Mouse (Mus musculus) cortical plate, adult 2 months (tissue): ENCODE data around the gene Ccser2. TPM values are rescaled to one million over a fixed set of nuclear protein-coding genes. Genes with fewer than 3 reads are reported as not detected.

Experiments used
- H3K27ac ChIP-seq: fragments of 200-500 bp; 2 replicates; pipeline ENCODE4 v1.5.1; 2012; ENCODE audit warnings: low read length, control low read depth, inconsistent platforms; ENCODE audit not compliant: insufficient read depth
- H3K4me1 ChIP-seq: fragments of 200-500 bp; 2 replicates; pipeline ENCODE4 v1.6.1; 2011; ENCODE audit warnings: low read length; ENCODE audit not compliant: control insufficient read depth, insufficient read depth
- H3K4me3 ChIP-seq: fragments of 200-500 bp; 2 replicates; pipeline ENCODE4 v1.5.1; 2011; ENCODE audit warnings: mild to moderate bottlenecking, low read length, control low read depth; ENCODE audit not compliant: insufficient read depth
- CTCF ChIP-seq: fragments of 200-500 bp; IDR thresholded peaks from 2 replicates; pipeline ENCODE4 v1.5.1; 2011; ENCODE audit warnings: mild to moderate bottlenecking, control low read depth, low read length; ENCODE audit not compliant: insufficient read depth; ENCODE audit errors: extremely low read depth
- POLR2A ChIP-seq: fragments of 200-500 bp; IDR thresholded peaks from 2 replicates; pipeline ENCODE4 v1.6.1; 2011; ENCODE audit warnings: mild to moderate bottlenecking, low read length, control low read depth; ENCODE audit not compliant: insufficient read depth; ENCODE audit errors: extremely low read depth
- polyA plus RNA-seq: library from polyadenylated mRNA; depleted of rRNA; stranded (reverse); fragments of >200 nt; gene quantifications from 2 replicates; pipeline ENCODE4 v1.2.3, GENCODE M21; 2012

The Ccser2 gene
- polyA plus RNA-seq, 1 experiment: 52.3 TPM

DNA sequence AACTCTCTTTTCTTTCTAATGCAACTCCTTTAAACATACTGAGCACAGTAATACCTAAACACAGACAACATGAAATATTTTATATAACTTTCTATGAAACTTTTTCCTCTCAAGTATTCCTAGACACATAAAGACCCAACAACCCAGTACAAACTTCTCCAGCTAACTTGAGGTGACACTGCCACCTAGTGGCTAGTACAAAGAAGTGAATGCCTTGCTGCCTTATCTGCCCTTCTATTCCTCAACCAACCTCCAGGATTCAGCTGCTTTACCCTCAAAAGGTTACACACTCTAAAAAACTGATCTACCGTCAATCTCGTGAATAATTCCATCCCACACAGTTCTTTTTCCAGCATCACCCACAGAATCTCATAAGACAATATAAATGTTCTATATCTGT, 16.4 kb downstream of the Ccser2 start:
- TF ChIP-seq POLR2A (no peak), CTCF (peak; percentile 77)

GRCm38 (mm10) chr14:36942716-36943115, 25.9 kb downstream of the Ccser2 start:
- H3K4me1 ChIP-seq: peaks cover 6% of the 10 kb centered on the region
- TF ChIP-seq POLR2A (no peak), CTCF (no peak)
- no peak overlapping the region for H3K27ac ChIP-seq
- no peak overlapping the region for H3K4me3 ChIP-seq

More for the DNA sequence above, 16.4 kb downstream of the Ccser2 start:
- no peak overlapping the region for H3K4me3 ChIP-seq
- H3K27ac ChIP-seq: no peak overlapping the region
- no peaks in the 10 kb centered on the region; the same call in 1 of the 2 replicates for H3K4me1 ChIP-seq

- H3K4me1 ChIP-seq: peaks cover 2% of the 10 kb centered on the region; the same call in 1 of the 2 replicates
- TF ChIP-seq CTCF: no peak
- TF ChIP-seq POLR2A: no peak
- H3K27ac ChIP-seq: no peak overlapping the region
- no peak overlapping the region for H3K4me3 ChIP-seq
Observed at GRCm38 (mm10) chr14:36937941-36938340, 30.6 kb downstream of the Ccser2 start.

DNA sequence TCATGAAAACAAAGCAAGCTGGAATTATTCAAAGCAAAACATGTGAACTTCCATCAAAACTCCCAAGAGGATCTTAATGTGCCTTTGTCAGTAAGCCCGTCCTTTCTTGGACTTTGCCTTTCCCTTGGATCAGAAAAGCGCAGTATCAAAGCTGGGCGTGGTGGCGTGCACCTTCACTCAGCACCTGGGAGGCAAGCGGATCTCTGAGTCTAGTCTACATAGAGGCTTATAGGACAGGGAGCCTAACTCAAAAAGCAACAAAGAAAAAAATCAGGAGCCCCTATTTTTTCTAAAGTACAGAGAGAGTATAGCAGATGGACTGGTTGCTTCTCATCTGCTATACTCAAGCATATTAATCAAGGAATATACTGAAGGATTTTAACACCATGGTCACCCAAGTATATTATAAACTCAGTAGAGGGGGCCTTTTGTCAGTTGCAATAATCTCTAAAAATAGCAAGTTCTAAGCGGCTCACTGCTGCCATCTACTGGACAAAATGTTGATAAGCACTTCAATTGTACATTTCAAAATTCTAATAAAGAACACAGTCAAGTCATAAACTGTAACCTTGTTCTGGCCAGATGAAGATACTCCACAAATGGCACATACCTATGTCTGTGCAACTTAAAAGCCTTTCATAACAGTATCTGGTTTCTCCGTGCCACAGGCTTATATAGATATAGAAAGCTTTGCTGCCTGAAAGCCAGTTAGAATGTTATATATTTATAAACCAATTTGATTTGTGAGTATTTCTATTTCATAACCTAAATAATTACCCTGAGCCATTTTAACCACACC, 31.3 kb downstream of the Ccser2 start:
- TF ChIP-seq CTCF (no peak), POLR2A (no peak)
- Histone ChIP-seq H3K4me3 (no peak overlapping the region), H3K4me1 (peaks cover 2% of the 10 kb centered on the region; the same call in 1 of the 2 replicates), H3K27ac (no peak overlapping the region)

DNA sequence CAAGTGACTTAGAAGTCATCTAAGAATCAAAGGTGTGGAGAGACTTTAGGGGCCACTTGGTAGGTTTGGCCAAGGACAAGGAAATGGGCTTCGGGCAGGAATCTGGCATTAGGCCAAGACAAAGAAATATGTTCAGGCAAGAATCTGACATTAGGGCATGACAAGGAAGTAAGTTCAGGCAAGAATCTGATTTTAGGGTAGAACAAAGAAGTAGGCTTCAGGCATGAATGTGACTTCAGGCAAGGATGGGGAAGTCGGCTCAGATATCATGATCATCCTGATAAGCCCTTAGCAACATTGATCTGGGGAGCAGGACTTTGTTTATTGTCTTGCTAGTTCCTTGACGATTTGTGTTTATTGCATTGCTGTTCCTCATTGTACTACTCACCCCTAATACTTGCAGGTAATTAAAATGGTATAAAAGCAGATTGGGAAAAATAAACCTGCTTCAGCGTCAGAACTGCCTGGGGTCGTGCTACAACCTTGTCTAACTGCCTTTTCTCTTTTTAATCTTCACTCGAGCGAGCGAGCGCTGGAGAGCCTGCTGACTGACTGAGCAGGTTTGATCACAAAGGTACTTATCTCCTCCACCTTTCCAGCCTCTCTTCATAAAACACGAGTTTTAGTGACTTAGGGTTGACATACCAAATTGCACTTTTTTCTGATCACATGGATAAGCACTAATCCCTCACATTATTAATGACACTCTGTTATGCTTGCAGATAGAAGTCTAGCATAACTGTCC, 35.8 kb downstream of the Ccser2 start:
- no peaks in the 10 kb centered on the region for H3K4me1 ChIP-seq
- H3K4me3 ChIP-seq: no peak overlapping the region
- H3K27ac ChIP-seq: no peak overlapping the region
- no peak for TF ChIP-seq CTCF
- TF ChIP-seq POLR2A: no peak

DNA sequence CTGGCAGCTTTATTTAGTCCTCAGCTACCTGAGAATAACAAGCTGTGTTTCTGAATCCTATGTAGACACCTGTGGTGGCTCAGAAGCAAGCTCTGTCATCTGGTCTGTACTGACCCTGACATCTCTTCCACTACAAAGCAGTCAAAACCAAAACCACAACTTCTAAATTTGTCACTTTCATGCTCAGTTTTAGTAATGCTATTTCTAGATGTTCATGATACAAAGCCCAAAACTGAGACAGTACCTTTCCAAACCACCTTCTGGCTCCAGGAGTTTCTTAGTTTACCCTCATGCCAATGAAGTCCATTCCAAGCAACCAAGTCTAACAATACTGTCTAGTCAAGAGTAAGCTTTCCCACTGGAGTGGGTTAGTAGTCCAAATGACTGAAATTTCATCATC, 36.5 kb downstream of the Ccser2 start:
- no peak overlapping the region for H3K4me3 ChIP-seq
- no peak for TF ChIP-seq POLR2A
- TF ChIP-seq CTCF: no peak
- no peaks in the 10 kb centered on the region for H3K4me1 ChIP-seq
- H3K27ac ChIP-seq: no peak overlapping the region

GRCm38 (mm10) chr14:36923383-36923782, 45.2 kb downstream of the Ccser2 start:
- no peak overlapping the region for H3K4me3 ChIP-seq
- peaks cover 5% of the 10 kb centered on the region for H3K4me1 ChIP-seq
- TF ChIP-seq CTCF: no peak
- TF ChIP-seq POLR2A: no peak
- no peak overlapping the region for H3K27ac ChIP-seq

GRCm38 (mm10) chr14:36921346-36922049, 47.1 kb downstream of the Ccser2 start:
- no peak overlapping the region for H3K27ac ChIP-seq
- no peak overlapping the region for H3K4me3 ChIP-seq
- TF ChIP-seq POLR2A (no peak), CTCF (no peak)
- peaks cover 7% of the 10 kb centered on the region for H3K4me1 ChIP-seq

GRCm38 (mm10) chr14:36919886-36920285, 48.7 kb downstream of the Ccser2 start:
- Histone ChIP-seq H3K4me3 (no peak overlapping the region), H3K4me1 (peaks cover 7% of the 10 kb centered on the region), H3K27ac (no peak overlapping the region; the same call in 1 of the 2 replicates)
- TF ChIP-seq CTCF: no peak
- TF ChIP-seq POLR2A: no peak
